Mouse (Mus musculus) urinary bladder, adult 2 months (tissue): ENCODE data around the gene Pyroxd2. TPM values are rescaled to one million over a fixed set of nuclear protein-coding genes. Genes with fewer than 3 reads are reported as not detected.
"Not testable (repeated sequence)": the region's sequence is repeated elsewhere in the genome, so short reads cannot be mapped to it uniquely, and the experiment has no call there.

ENCODE experiments used
- DNase-seq: peaks from one replicate; pipeline ENCODE4 v3.0.0; 2022; ENCODE audit warnings: low spot score
- polyA plus RNA-seq: library from polyadenylated mRNA; depleted of rRNA; stranded (reverse); fragments of >200 nt; gene quantifications from 2 replicates; pipeline ENCODE4 v1.2.3, GENCODE M21; 2012; rRNA removed

Gene Pyroxd2
- polyA plus RNA-seq, 1 experiment: 9.0 TPM

DNA sequence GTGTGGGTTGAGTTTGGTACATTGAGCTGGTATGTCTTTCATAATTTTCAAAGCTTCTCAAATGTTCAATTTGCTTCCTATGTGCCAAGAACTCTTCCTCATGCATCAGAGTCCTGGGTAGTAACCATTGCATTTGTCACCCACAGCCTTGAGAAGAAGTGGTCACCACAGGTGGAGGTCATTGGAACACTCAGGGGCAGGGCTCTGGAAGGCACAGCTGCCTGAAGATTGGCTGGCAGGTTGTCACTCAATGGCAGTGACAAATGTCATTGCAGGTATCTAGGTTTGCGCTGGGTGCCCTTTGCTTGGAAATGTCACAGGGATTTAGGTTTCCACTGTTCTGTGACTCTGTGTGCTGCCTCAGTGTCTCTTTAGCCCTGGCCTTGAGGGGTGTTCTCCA is 62.3 kb downstream of the Pyroxd2 start:
- no peak for DNase-seq

DNA sequence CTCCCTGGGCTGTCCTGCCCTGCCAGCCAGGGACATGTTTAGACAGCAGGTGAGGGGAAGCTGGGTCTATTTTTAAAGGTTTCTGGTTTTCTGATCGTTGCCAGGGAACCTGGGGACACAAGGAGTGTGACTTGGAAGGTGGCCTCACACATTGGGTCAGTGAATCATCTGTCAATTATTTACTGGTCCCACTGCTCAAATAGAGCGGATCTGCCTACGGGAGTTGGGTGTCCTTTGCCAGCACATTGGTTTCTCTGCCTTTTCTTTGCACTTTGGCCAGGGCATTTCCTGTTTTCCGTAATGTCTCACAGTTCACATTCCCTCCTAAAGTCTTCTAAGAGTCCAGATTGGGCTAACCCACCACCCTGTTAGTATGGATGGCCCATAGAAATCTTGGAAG is 62.8 kb downstream of the Pyroxd2 start:
- no peak for DNase-seq

- no peak for DNase-seq
These were observed 63.3 kb downstream of the Pyroxd2 start for GRCm38 (mm10) chr19:42689321-42689720.

DNA sequence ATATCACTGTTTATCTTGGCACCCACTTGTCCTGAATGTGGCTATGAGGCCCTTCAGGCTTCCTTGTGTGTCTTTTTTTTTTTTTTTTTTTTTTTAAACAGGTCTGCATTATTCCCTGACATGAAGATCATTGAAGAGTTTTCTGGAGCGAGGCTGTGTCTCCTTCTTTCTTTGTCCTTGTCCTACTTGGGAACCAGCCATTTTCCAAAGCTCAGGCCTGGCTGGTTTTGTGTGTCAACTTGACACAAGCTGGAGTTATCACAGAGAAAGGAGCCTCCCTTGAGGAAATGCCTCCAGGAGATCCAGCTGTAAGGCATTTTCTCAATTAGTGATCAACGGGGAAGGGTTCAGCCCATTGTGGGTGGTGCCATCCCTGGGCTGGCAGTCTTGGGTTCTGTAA is 69.8 kb downstream of the Pyroxd2 start:
- not testable (repeated sequence) for DNase-seq

GRCm38 (mm10) chr19:42678191-42678590 is 74.4 kb downstream of the Pyroxd2 start:
- DNase-seq: no peak

GRCm38 (mm10) chr19:42677452-42677851 is 75.1 kb downstream of the Pyroxd2 start:
- DNase-seq: no peak

GRCm38 (mm10) chr19:42676931-42677330 is 75.6 kb downstream of the Pyroxd2 start:
- no peak for DNase-seq

Other genes starting within 250 kb of the Pyroxd2 start
- gene R3hcc1l, start 234.0 kb downstream of the Pyroxd2 start, polyA plus RNA-seq: 17.8 and 22.1 TPM in 2 replicates
- 8.7 and 9.1 TPM in 2 replicates for gene Loxl4, start 140.0 kb downstream of the Pyroxd2 start, polyA plus RNA-seq
- 21.4 and 24.3 TPM in 2 replicates for gene Hps1, start 27.2 kb upstream of the Pyroxd2 start, polyA plus RNA-seq